Mouse (Mus musculus) MEL (cell line): ENCODE measurements around the gene Itpr3.

Experiments
- EP300 ChIP-seq, 2 experiments: IDR thresholded peaks; 2 replicates each; pipeline ENCODE4 v1.6.1; 2011; ENCODE audit warnings: improper control_type of control experiment in 2 of 2, low read length in 2 of 2, low read depth in 1 of 2, mild to moderate bottlenecking in 1 of 2
- ETS1 ChIP-seq: IDR thresholded peaks from 2 replicates; pipeline ENCODE4 v1.6.1; 2012; ENCODE audit warnings: low read depth, mild to moderate bottlenecking, inconsistent platforms, low read length, improper control_type of control experiment, moderate library complexity
- NRF1 ChIP-seq: IDR thresholded peaks from 2 replicates; pipeline ENCODE4 v1.6.1; 2014; ENCODE audit warnings: low read depth, mild to moderate bottlenecking, inconsistent platforms, low read length, improper control_type of control experiment, moderate library complexity; ENCODE audit not compliant: poor library complexity, insufficient read depth, severe bottlenecking

DNA sequence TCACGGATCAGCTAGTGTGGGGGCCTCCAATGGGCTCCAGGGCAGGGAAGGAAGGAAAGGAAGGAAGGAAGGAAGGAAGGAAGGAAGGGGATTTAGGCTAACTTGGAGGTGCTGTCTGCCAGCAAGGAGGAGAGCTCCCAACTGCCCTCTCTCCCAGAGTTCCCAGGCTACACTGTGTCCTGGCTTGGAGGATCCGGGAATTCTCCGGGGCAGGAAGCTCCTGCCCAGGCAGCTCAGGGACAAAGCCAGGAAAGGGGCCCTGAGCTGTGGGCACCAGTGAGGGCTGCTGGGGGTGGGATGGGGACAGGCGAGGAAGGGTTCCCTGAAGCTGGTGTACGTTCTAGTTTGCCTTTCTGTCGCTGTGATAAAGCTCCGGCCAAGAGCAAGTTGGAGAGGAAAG is 20.6 kb upstream of the Itpr3 start:
- TF ChIP-seq EP300 (IDR thresholded peaks at IDR 0.05; ENCODE audit: low read depth in 1 of 2, low read length in 2 of 2) (no peak), ETS1 (no peak), NRF1 (no peak)
